Mouse (Mus musculus) heart, embryonic 12.5 days (tissue): ENCODE results near the gene Mical3. TPM values are rescaled to one million over a fixed set of nuclear protein-coding genes. Genes with fewer than 3 reads are reported as not detected.

Source experiments
- ATAC-seq: fragments of 200-750 bp; cut with Nextera tagmentation; 2 replicates; pipeline ENCODE4 v1.8.0; 2017; ENCODE audit warnings: moderate TSS enrichment, moderate library complexity; ENCODE audit not compliant: insufficient number of reproducible peaks, low FRiP score
- H3K27ac ChIP-seq: fragments of 300-500 bp; sonication (generic); 2 replicates; pipeline ENCODE4 v1.5.1; 2016; ENCODE audit warnings: mild to moderate bottlenecking, moderate library complexity; ENCODE audit not compliant: poor library complexity, severe bottlenecking
- H3K27me3 ChIP-seq: fragments of 300-500 bp; sonication (generic); replicated peaks from 2 replicates; pipeline ENCODE4 v1.6.1; 2016; ENCODE audit warnings: mild to moderate bottlenecking, moderate library complexity
- H3K36me3 ChIP-seq: fragments of 300-500 bp; sonication (generic); 2 replicates; pipeline ENCODE4 v1.6.1; 2016; ENCODE audit warnings: mild to moderate bottlenecking, moderate library complexity
- H3K4me1 ChIP-seq: fragments of 300-500 bp; sonication (generic); replicated peaks from 2 replicates; pipeline ENCODE4 v1.6.1; 2016; ENCODE audit warnings: mild to moderate bottlenecking
- H3K4me2 ChIP-seq: fragments of 300-500 bp; sonication (generic); 2 replicates; pipeline ENCODE4 v1.6.1; 2016; ENCODE audit warnings: mild to moderate bottlenecking, moderate library complexity
- H3K4me3 ChIP-seq: fragments of 300-500 bp; sonication (generic); 2 replicates; pipeline ENCODE4 v1.5.1; 2016; ENCODE audit warnings: mild to moderate bottlenecking
- H3K9ac ChIP-seq: fragments of 300-500 bp; sonication (generic); 2 replicates; pipeline ENCODE4 v1.6.1; 2016; ENCODE audit warnings: mild to moderate bottlenecking, moderate library complexity
- H3K9me3 ChIP-seq: fragments of 300-500 bp; sonication (generic); replicated peaks from 2 replicates; pipeline ENCODE4 v1.6.1; 2016; ENCODE audit warnings: mild to moderate bottlenecking, moderate library complexity
- WGBS: fragments of 180-500 bp; shearing (Covaris S2); methylation state at CpG from one replicate; pipeline ENCODE4 v1.1.7; 2016; 5-methylcytosine and 5-hydroxymethylcytosine counted together
- polyA plus RNA-seq: library from polyadenylated mRNA; unstranded; fragments of >200 nt; fragmentation: Nextera tagmentation; extraction: Ambion mirVana; gene quantifications from 2 replicates; pipeline ENCODE4 v1.2.1, GENCODE M21; 2016

Mical3 gene
- polyA plus RNA-seq, 1 experiment from 2014 or later, result 37.4 TPM

GRCm38 (mm10) chr6:121004959-121005358, 125.8 kb downstream of the Mical3 start:
- no peak for ATAC-seq
- Histone ChIP-seq H3K27me3 (no peaks in the 10 kb centered on the region), H3K36me3 (peaks cover 87% of the 10 kb centered on the region), H3K4me3 (no peak overlapping the region), H3K4me2 (no peak overlapping the region), H3K9ac (no peak overlapping the region), H3K4me1 (peaks cover 11% of the 10 kb centered on the region; the same call in 1 of the 2 replicates), H3K27ac (no peak overlapping the region), H3K9me3 (no peaks in the 10 kb centered on the region)
- 73% methylated on average over 4 of the region's 4 CpGs for WGBS

- Histone ChIP-seq H3K27ac (no peak overlapping the region), H3K4me1 (peaks cover 13% of the 10 kb centered on the region; the same call in 1 of the 2 replicates), H3K9me3 (no peaks in the 10 kb centered on the region), H3K4me2 (no peak overlapping the region), H3K4me3 (no peak overlapping the region), H3K36me3 (peaks cover 85% of the 10 kb centered on the region), H3K9ac (no peak overlapping the region), H3K27me3 (no peaks in the 10 kb centered on the region)
- no peak for ATAC-seq
- WGBS, result 76% methylated on average over 3 of the region's 3 CpGs
Measured at GRCm38 (mm10) chr6:121002952-121003351, 127.8 kb downstream of the Mical3 start.

- Histone ChIP-seq H3K27ac (peak overlapping the region; percentile 44; the same call in 1 of the 2 replicates), H3K36me3 (peaks cover 81% of the 10 kb centered on the region), H3K9ac (no peak overlapping the region), H3K4me2 (no peak overlapping the region), H3K27me3 (no peaks in the 10 kb centered on the region), H3K9me3 (no peaks in the 10 kb centered on the region), H3K4me3 (no peak overlapping the region), H3K4me1 (peaks cover 13% of the 10 kb centered on the region; the same call in 1 of the 2 replicates)
- WGBS, result 79% methylated on average over 8 of the region's 8 CpGs
- ATAC-seq, result no peak
Measured at GRCm38 (mm10) chr6:120999860-121000526, 130.8 kb downstream of the Mical3 start.

- Histone ChIP-seq H3K4me2 (no peak overlapping the region), H3K4me1 (peaks cover 13% of the 10 kb centered on the region; the same call in 1 of the 2 replicates), H3K27ac (no peak overlapping the region), H3K9ac (no peak overlapping the region), H3K36me3 (peaks cover 78% of the 10 kb centered on the region), H3K4me3 (no peak overlapping the region), H3K27me3 (no peaks in the 10 kb centered on the region), H3K9me3 (no peaks in the 10 kb centered on the region)
- ATAC-seq, result no peak
- 75% methylated on average over 5 of the region's 5 CpGs for WGBS
Measured at GRCm38 (mm10) chr6:120999087-120999486, 131.7 kb downstream of the Mical3 start.

GRCm38 (mm10) chr6:120996607-120997006, 134.2 kb downstream of the Mical3 start:
- Histone ChIP-seq H3K4me2 (no peak overlapping the region), H3K9me3 (no peaks in the 10 kb centered on the region), H3K36me3 (peaks cover 64% of the 10 kb centered on the region), H3K4me1 (peaks cover 23% of the 10 kb centered on the region), H3K27ac (no peak overlapping the region), H3K27me3 (no peaks in the 10 kb centered on the region), H3K9ac (no peak overlapping the region), H3K4me3 (no peak overlapping the region)
- ATAC-seq, result no peak; the same call in 1 of the 2 replicates
- WGBS, result 87% methylated on average over 6 of the region's 6 CpGs

GRCm38 (mm10) chr6:120995541-120995940, 135.3 kb downstream of the Mical3 start:
- Histone ChIP-seq H3K4me3 (no peak overlapping the region), H3K9me3 (no peaks in the 10 kb centered on the region), H3K27ac (no peak overlapping the region), H3K9ac (no peak overlapping the region), H3K4me2 (no peak overlapping the region), H3K27me3 (no peaks in the 10 kb centered on the region), H3K36me3 (peaks cover 54% of the 10 kb centered on the region), H3K4me1 (peaks cover 16% of the 10 kb centered on the region)
- WGBS, result 81% methylated on average over 9 of the region's 9 CpGs
- ATAC-seq, result no peak

GRCm38 (mm10) chr6:120991857-120992256, 138.9 kb downstream of the Mical3 start:
- no peaks in the 10 kb centered on the region for H3K27me3 ChIP-seq
- H3K4me1 ChIP-seq, result peaks cover 42% of the 10 kb centered on the region
- H3K9ac ChIP-seq, result no peak overlapping the region
- no peaks in the 10 kb centered on the region for H3K9me3 ChIP-seq
- H3K4me2 ChIP-seq, result no peak overlapping the region
- no peak overlapping the region for H3K4me3 ChIP-seq
- 43% methylated on average over 6 of the region's 6 CpGs for WGBS
- no peak for ATAC-seq
- no peak overlapping the region for H3K27ac ChIP-seq
- H3K36me3 ChIP-seq, result peaks cover 30% of the 10 kb centered on the region

GRCm38 (mm10) chr6:120987571-120988084, 143.2 kb downstream of the Mical3 start:
- peak; percentile 12; the same call in 1 of the 2 replicates for ATAC-seq
- peaks cover 46% of the 10 kb centered on the region for H3K4me1 ChIP-seq
- H3K27me3 ChIP-seq, result no peaks in the 10 kb centered on the region
- peak overlapping the region; percentile 6; the same call in 1 of the 2 replicates for H3K4me2 ChIP-seq
- H3K4me3 ChIP-seq, result no peak overlapping the region
- peaks cover 23% of the 10 kb centered on the region for H3K36me3 ChIP-seq
- 23% methylated on average over 10 of the region's 10 CpGs for WGBS
- peak overlapping the region; percentile 80 for H3K27ac ChIP-seq
- no peaks in the 10 kb centered on the region for H3K9me3 ChIP-seq
- peak overlapping the region; percentile 42; the same call in 1 of the 2 replicates for H3K9ac ChIP-seq

- Histone ChIP-seq H3K4me1 (peaks cover 41% of the 10 kb centered on the region), H3K36me3 (peaks cover 28% of the 10 kb centered on the region), H3K27me3 (no peaks in the 10 kb centered on the region), H3K9me3 (no peaks in the 10 kb centered on the region), H3K27ac (peak overlapping the region; percentile 80), H3K4me3 (no peak overlapping the region), H3K9ac (0 out of 2 replicates have a peak overlapping the region, but pooled peaks have one; percentile 11), H3K4me2 (0 out of 2 replicates have a peak overlapping the region, but pooled peaks have one; percentile 6)
- peak; percentile 43; the same call in 1 of the 2 replicates for ATAC-seq
- WGBS, result 30% methylated on average over 10 of the region's 10 CpGs
Measured at GRCm38 (mm10) chr6:120987164-120987563, 143.6 kb downstream of the Mical3 start.

GRCm38 (mm10) chr6:120986172-120986571, 144.6 kb downstream of the Mical3 start:
- Histone ChIP-seq H3K4me1 (peaks cover 37% of the 10 kb centered on the region), H3K27ac (peak overlapping the region; percentile 80; the same call in 1 of the 2 replicates), H3K4me3 (no peak overlapping the region), H3K9me3 (no peaks in the 10 kb centered on the region), H3K4me2 (no peak overlapping the region), H3K9ac (no peak overlapping the region), H3K27me3 (no peaks in the 10 kb centered on the region), H3K36me3 (peaks cover 38% of the 10 kb centered on the region)
- WGBS, result 87% methylated on average over 3 of the region's 3 CpGs
- ATAC-seq, result no peak

GRCm38 (mm10) chr6:120982314-120982713, 148.5 kb downstream of the Mical3 start:
- H3K27me3 ChIP-seq, result no peaks in the 10 kb centered on the region
- H3K9me3 ChIP-seq, result no peaks in the 10 kb centered on the region
- H3K4me2 ChIP-seq, result no peak overlapping the region
- H3K4me3 ChIP-seq, result no peak overlapping the region
- peaks cover 57% of the 10 kb centered on the region for H3K36me3 ChIP-seq
- H3K9ac ChIP-seq, result no peak overlapping the region
- peaks cover 23% of the 10 kb centered on the region for H3K4me1 ChIP-seq
- WGBS, result 92% methylated on average over 13 of the region's 13 CpGs
- no peak for ATAC-seq
- H3K27ac ChIP-seq, result no peak overlapping the region
